Mouse (Mus musculus) midbrain, embryonic 11.5 days (tissue): ENCODE measurements around the gene Dnajb14. TPM values are rescaled to one million over a fixed set of nuclear protein-coding genes. Genes with fewer than 3 reads are reported as not detected.
"Not testable (repeated sequence)": the region's sequence is repeated elsewhere in the genome, so short reads cannot be mapped to it uniquely, and the experiment has no call there.

Experiments
- ATAC-seq: fragments of 200-750 bp; cut with Nextera tagmentation; 2 replicates; pipeline ENCODE4 v1.8.0; 2017; ENCODE audit warnings: moderate TSS enrichment, moderate library complexity; ENCODE audit not compliant: low FRiP score
- DNase-seq: peaks from one replicate; pipeline ENCODE4 v3.0.0; 2015; ENCODE audit warnings: low spot score; ENCODE audit errors: missing footprints
- H3K27ac ChIP-seq: fragments of 300-500 bp; sonication (generic); 2 replicates; pipeline ENCODE4 v1.5.1; 2014; ENCODE audit warnings: low read depth, low read length
- H3K27me3 ChIP-seq: fragments of 300-500 bp; sonication (generic); 2 replicates; pipeline ENCODE4 v1.6.1; 2014; ENCODE audit warnings: mild to moderate bottlenecking, low read length, moderate library complexity, mixed read lengths; ENCODE audit not compliant: control insufficient read depth, insufficient read depth
- H3K36me3 ChIP-seq: fragments of 300-500 bp; sonication (generic); 2 replicates; pipeline ENCODE4 v1.6.1; 2014; ENCODE audit warnings: mild to moderate bottlenecking, low read length, moderate library complexity, mixed read lengths; ENCODE audit not compliant: control insufficient read depth, insufficient read depth
- H3K4me1 ChIP-seq: fragments of 300-500 bp; sonication (generic); 2 replicates; pipeline ENCODE4 v1.6.1; 2014; ENCODE audit warnings: low read length; ENCODE audit not compliant: control insufficient read depth, insufficient read depth
- H3K4me2 ChIP-seq: fragments of 300-500 bp; sonication (generic); 2 replicates; pipeline ENCODE4 v1.6.1; 2014; ENCODE audit warnings: mild to moderate bottlenecking, moderate library complexity
- H3K4me3 ChIP-seq: fragments of 300-500 bp; sonication (generic); 2 replicates; pipeline ENCODE4 v1.5.1; 2014; ENCODE audit warnings: low read depth, low read length
- H3K9ac ChIP-seq: fragments of 300-500 bp; sonication (generic); 2 replicates; pipeline ENCODE4 v1.6.1; 2014; ENCODE audit warnings: low read length
- H3K9me3 ChIP-seq: fragments of 300-500 bp; sonication (generic); 2 replicates; pipeline ENCODE4 v1.6.1; 2016; ENCODE audit warnings: low read length; ENCODE audit not compliant: control insufficient read depth
- WGBS: fragments of 180-500 bp; shearing (Covaris S2); extraction: QIAGEN DNeasy Blood & Tissue Kit; methylation state at CpG from one replicate; pipeline ENCODE4 v1.1.7; 2014; 5-methylcytosine and 5-hydroxymethylcytosine counted together
- polyA plus RNA-seq: library from polyadenylated mRNA; unstranded; fragments of >200 nt; fragmentation: Nextera tagmentation; extraction: Ambion mirVana; gene quantifications from 2 replicates; pipeline ENCODE4 v1.2.1, GENCODE M21; 2014

Gene Dnajb14
- polyA plus RNA-seq, 1 experiment from 2014 or later, result 9.9 TPM

DNA sequence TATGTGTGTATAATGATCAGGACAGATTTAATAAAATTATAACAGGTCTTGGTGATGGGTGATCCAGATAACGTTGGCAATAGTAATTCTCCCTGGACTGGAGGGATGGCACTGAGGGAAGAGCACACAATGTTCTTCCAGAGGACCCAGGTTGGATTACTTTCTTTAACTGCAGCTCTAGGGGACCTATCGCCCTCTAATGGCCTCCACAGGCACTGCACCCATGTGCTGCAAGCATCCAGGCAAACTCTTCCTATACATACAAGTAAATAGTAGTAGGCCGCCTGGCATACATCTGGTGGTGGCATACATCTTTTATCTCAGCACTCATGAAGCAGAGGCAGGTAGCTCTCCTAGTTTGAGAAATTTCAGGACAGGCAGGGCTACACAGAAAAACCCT, 27.7 kb downstream of the Dnajb14 start:
- Histone ChIP-seq H3K27me3 (no peaks in the 10 kb centered on the region), H3K27ac (no peak overlapping the region), H3K4me1 (no peaks in the 10 kb centered on the region), H3K4me2 (no peak overlapping the region), H3K9me3 (peaks cover 3% of the 10 kb centered on the region), H3K4me3 (no peak overlapping the region), H3K36me3 (no peaks in the 10 kb centered on the region; the same call in 1 of the 2 replicates), H3K9ac (no peak overlapping the region)
- 93% methylated on average over 3 of the region's 3 CpGs for WGBS
- ATAC-seq, result no peak
- DNase-seq, result no peak

DNA sequence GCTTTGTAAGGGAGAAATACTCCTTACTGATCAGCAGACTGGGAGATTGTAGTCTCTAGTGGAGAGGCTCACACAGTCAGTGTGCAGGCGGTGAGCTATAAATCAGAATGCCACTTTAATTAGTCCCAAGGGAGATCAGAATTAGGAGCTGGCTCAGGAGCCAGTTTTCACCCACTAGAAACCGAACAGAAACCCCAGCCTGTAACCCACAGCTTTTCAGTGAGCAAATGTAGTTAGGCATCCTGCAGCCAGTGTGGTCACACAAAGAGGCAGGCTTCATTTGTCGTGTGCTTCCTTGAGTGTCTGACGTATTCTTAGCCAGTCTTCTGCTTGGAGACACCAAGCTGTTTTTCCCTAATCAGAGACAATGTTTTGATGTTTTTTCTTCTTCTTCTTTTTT, 28.9 kb downstream of the Dnajb14 start:
- ATAC-seq, result no peak
- no peak overlapping the region for H3K4me3 ChIP-seq
- 89% methylated on average over 4 of the region's 4 CpGs for WGBS
- H3K27me3 ChIP-seq, result no peaks in the 10 kb centered on the region
- no peak overlapping the region for H3K4me2 ChIP-seq
- no peak overlapping the region for H3K9ac ChIP-seq
- H3K27ac ChIP-seq, result no peak overlapping the region
- H3K36me3 ChIP-seq, result no peaks in the 10 kb centered on the region
- no peaks in the 10 kb centered on the region for H3K4me1 ChIP-seq
- no peak for DNase-seq
- peaks cover 3% of the 10 kb centered on the region for H3K9me3 ChIP-seq

- Histone ChIP-seq H3K4me1 (no peaks in the 10 kb centered on the region), H3K4me3 (no peak overlapping the region), H3K27ac (no peak overlapping the region), H3K9ac (no peak overlapping the region), H3K36me3 (no peaks in the 10 kb centered on the region), H3K4me2 (no peak overlapping the region), H3K9me3 (peaks cover 3% of the 10 kb centered on the region), H3K27me3 (no peaks in the 10 kb centered on the region)
- 91% methylated on average over 3 of the region's 3 CpGs for WGBS
- ATAC-seq, result no peak
- no peak for DNase-seq
Measured at GRCm38 (mm10) chr3:137896867-137897266, 29.4 kb downstream of the Dnajb14 start.

- no peak overlapping the region for H3K4me3 ChIP-seq
- 88% methylated on average over 5 of the region's 5 CpGs for WGBS
- H3K9ac ChIP-seq, result no peak overlapping the region
- H3K9me3 ChIP-seq, result peaks cover 3% of the 10 kb centered on the region
- no peaks in the 10 kb centered on the region for H3K36me3 ChIP-seq
- H3K27ac ChIP-seq, result no peak overlapping the region
- no peak overlapping the region for H3K4me2 ChIP-seq
- ATAC-seq (no peak), DNase-seq (no peak)
- no peaks in the 10 kb centered on the region for H3K4me1 ChIP-seq
- no peaks in the 10 kb centered on the region for H3K27me3 ChIP-seq
Measured at GRCm38 (mm10) chr3:137897685-137898084, 30.2 kb downstream of the Dnajb14 start.

- Histone ChIP-seq H3K4me3 (no peak overlapping the region), H3K9ac (no peak overlapping the region), H3K4me2 (no peak overlapping the region), H3K27ac (no peak overlapping the region), H3K9me3 (peaks cover 2% of the 10 kb centered on the region), H3K4me1 (no peaks in the 10 kb centered on the region), H3K36me3 (no peaks in the 10 kb centered on the region), H3K27me3 (no peaks in the 10 kb centered on the region)
- WGBS, result 92% methylated on average over 10 of the region's 10 CpGs
- ATAC-seq (no peak), DNase-seq (no peak)
Measured at GRCm38 (mm10) chr3:137900149-137900548, 32.7 kb downstream of the Dnajb14 start.

DNA sequence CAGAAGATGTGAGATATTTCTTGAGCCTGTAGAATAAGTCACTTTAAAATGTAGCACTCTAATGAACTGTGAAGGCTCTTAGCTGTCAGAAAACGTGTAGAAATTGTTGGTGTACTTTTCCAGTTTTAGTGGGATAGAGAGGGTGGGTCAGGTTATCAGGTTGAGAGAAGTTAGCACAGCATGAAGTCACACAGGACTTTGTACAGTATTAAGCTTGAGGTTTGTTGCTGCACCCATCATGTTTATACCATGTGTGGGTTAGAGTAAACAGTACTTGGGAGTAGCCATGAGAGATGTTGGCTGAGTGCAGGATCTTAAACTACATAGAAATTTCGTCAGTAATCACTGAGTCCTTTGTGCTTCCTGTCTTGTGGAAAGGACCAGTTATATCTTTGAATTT, 45.6 kb downstream of the Dnajb14 start:
- Histone ChIP-seq H3K9ac (no peak overlapping the region), H3K27ac (no peak overlapping the region), H3K36me3 (no peaks in the 10 kb centered on the region), H3K4me1 (peaks cover 6% of the 10 kb centered on the region; the same call in 1 of the 2 replicates), H3K4me3 (no peak overlapping the region), H3K9me3 (no peaks in the 10 kb centered on the region), H3K27me3 (no peaks in the 10 kb centered on the region), H3K4me2 (no peak overlapping the region)
- ATAC-seq (no peak), DNase-seq (no peak)
- 66% methylated on average over 2 of the region's 2 CpGs for WGBS

GRCm38 (mm10) chr3:137914567-137914966, 47.1 kb downstream of the Dnajb14 start:
- H3K4me2 ChIP-seq, H3K9me3 ChIP-seq, H3K36me3 ChIP-seq, DNase-seq, ATAC-seq, H3K27me3 ChIP-seq, H3K27ac ChIP-seq, H3K4me3 ChIP-seq, H3K9ac ChIP-seq: not testable (repeated sequence)
- WGBS, result no CpG with 5 or more reads among the region's 1 CpGs
- peaks cover 14% of the 10 kb centered on the region for H3K4me1 ChIP-seq

GRCm38 (mm10) chr3:137917694-137918171, 50.3 kb downstream of the Dnajb14 start:
- H3K36me3 ChIP-seq, result no peaks in the 10 kb centered on the region
- H3K27ac ChIP-seq, result peak overlapping the region; percentile 84
- no peaks in the 10 kb centered on the region for H3K27me3 ChIP-seq
- 5% methylated on average over 12 of the region's 12 CpGs for WGBS
- H3K4me1 ChIP-seq, result peaks cover 15% of the 10 kb centered on the region
- DNase-seq (no peak), ATAC-seq (peak; percentile 35)
- peak overlapping the region; percentile 67 for H3K9ac ChIP-seq
- H3K9me3 ChIP-seq, result no peaks in the 10 kb centered on the region
- peak overlapping the region; percentile 84 for H3K4me2 ChIP-seq
- peak overlapping the region; percentile 86 for H3K4me3 ChIP-seq

DNA sequence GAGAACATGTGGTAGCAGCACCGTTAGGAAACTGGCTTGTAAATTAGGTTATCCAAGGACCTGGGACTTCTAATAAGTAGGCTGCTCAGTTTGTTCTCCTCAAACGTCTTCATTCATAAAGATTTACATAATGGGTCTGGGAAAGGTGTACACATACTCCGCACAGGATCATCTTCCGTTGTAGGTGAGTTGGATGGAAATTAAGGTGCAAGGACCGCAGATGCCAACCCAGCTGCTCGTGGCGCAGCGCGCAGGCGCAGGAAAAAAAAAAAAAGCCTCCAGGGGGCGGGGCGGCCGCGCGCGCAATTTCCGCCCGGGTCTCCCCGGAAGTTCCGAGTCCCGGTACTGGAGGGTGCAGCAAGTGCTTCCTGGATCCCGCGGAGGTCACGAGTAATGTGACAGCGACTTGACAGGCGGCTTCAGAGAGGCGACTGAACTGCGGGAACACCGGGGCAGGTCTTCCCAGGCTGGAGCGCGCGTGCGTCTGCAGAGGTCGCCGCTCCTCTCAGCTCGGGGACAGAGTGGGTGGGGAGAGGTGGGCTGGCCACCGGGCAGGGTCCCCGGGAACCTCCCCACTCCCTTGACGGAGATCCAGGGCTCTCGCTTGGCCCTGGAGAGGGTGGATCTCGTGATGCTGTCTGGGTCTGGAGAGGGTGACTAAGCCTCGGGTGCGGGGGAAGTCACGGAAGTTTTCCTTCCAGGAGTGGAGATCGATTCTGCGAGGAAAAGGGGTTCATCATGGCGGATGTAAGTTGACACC, 50.9 kb downstream of the Dnajb14 start, which contains the start of gene Lamtor3:
TSS of gene Lamtor3 (plus strand) at position 335 of the 760 bp plus-strand sequence.
- DNase-seq (peak; percentile 98), ATAC-seq (peak; percentile 92)

More for the DNA sequence above, 50.9 kb downstream of the Dnajb14 start, which contains the start of gene Lamtor3:
- Histone ChIP-seq H3K27me3 (no peaks in the 10 kb centered on the region), H3K4me1 (peaks cover 15% of the 10 kb centered on the region), H3K9me3 (no peaks in the 10 kb centered on the region), H3K9ac (peak within 1 kb of the TSS; percentile 81), H3K4me3 (peak within 1 kb of the TSS; percentile 86), H3K36me3 (no peaks in the 10 kb centered on the region), H3K27ac (peak within 1 kb of the TSS; percentile 84), H3K4me2 (peak within 1 kb of the TSS; percentile 84)
- WGBS, result under 1% methylated on average over 46 of the region's 47 CpGs
